Mouse (Mus musculus) kidney, embryonic 14.5 days (tissue): ENCODE results near the gene Cbfa2t3. TPM values are rescaled to one million over a fixed set of nuclear protein-coding genes. Genes with fewer than 3 reads are reported as not detected.

ENCODE experiments used
- ATAC-seq: fragments of 200-750 bp; cut with Nextera tagmentation; 2 replicates; pipeline ENCODE4 v1.8.0; 2017; ENCODE audit warnings: moderate number of reproducible peaks, mild to moderate bottlenecking, moderate TSS enrichment, moderate library complexity; ENCODE audit not compliant: low FRiP score, low TSS enrichment
- H3K27ac ChIP-seq: fragments of 300-500 bp; sonication (generic); 2 replicates; pipeline ENCODE4 v1.5.1; 2014; ENCODE audit warnings: low read depth, mild to moderate bottlenecking, low read length, moderate library complexity, mixed read lengths
- H3K27me3 ChIP-seq: fragments of 300-500 bp; sonication (generic); 2 replicates; pipeline ENCODE4 v1.6.1; 2014; ENCODE audit warnings: mild to moderate bottlenecking, low read length; ENCODE audit not compliant: control insufficient read depth, insufficient read depth
- H3K36me3 ChIP-seq: fragments of 300-500 bp; sonication (generic); 2 replicates; pipeline ENCODE4 v1.6.1; 2014; ENCODE audit warnings: low read length, mixed read lengths; ENCODE audit not compliant: control insufficient read depth, insufficient read depth
- H3K4me1 ChIP-seq: fragments of 300-500 bp; sonication (generic); 2 replicates; pipeline ENCODE4 v1.6.1; 2014; ENCODE audit warnings: low read length, mixed read lengths; ENCODE audit not compliant: control insufficient read depth, insufficient read depth
- H3K4me2 ChIP-seq: fragments of 300-500 bp; sonication (generic); replicated peaks from 2 replicates; pipeline ENCODE4 v1.6.1; 2014; ENCODE audit warnings: low read depth, mild to moderate bottlenecking, low read length
- H3K4me3 ChIP-seq: fragments of 300-500 bp; sonication (generic); 2 replicates; pipeline ENCODE4 v1.5.1; 2014; ENCODE audit warnings: mild to moderate bottlenecking, low read length
- H3K9ac ChIP-seq: fragments of 300-500 bp; sonication (generic); 2 replicates; pipeline ENCODE4 v1.6.1; 2014; ENCODE audit warnings: low read depth, mild to moderate bottlenecking, low read length, moderate library complexity
- H3K9me3 ChIP-seq: fragments of 300-500 bp; sonication (generic); 2 replicates; pipeline ENCODE4 v1.6.1; 2016; ENCODE audit warnings: low read length; ENCODE audit not compliant: control insufficient read depth
- WGBS: fragments of 180-500 bp; shearing (Covaris S2); extraction: QIAGEN DNeasy Blood & Tissue Kit; methylation state at CpG from one replicate; pipeline ENCODE4 v1.1.7; 2014; 5-methylcytosine and 5-hydroxymethylcytosine counted together
- polyA plus RNA-seq: library from polyadenylated mRNA; unstranded; fragments of >200 nt; fragmentation: Nextera tagmentation; extraction: Ambion mirVana; gene quantifications from 2 replicates; pipeline ENCODE4 v1.2.1, GENCODE M21; 2014

Gene Cbfa2t3
- polyA plus RNA-seq, 1 experiment from 2014 or later: 3.6 TPM

GRCm38 (mm10) chr8:122666338-122666764 lies 32.6 kb downstream of the Cbfa2t3 start:
- 54% methylated on average over 9 of the region's 9 CpGs for WGBS
- H3K9ac ChIP-seq: no peak overlapping the region
- peaks cover 10% of the 10 kb centered on the region; the same call in 1 of the 2 replicates for H3K27me3 ChIP-seq
- peaks cover 35% of the 10 kb centered on the region for H3K4me1 ChIP-seq
- no peaks in the 10 kb centered on the region for H3K36me3 ChIP-seq
- H3K4me2 ChIP-seq: no peak overlapping the region
- no peak overlapping the region for H3K4me3 ChIP-seq
- H3K9me3 ChIP-seq: no peaks in the 10 kb centered on the region
- H3K27ac ChIP-seq: 0 out of 2 replicates have a peak overlapping the region, but pooled peaks have one; percentile 24
- ATAC-seq: no peak

- 68% methylated on average over 13 of the region's 14 CpGs for WGBS
- Histone ChIP-seq H3K9ac (no peak overlapping the region), H3K27ac (peak overlapping the region; percentile 48; the same call in 1 of the 2 replicates), H3K27me3 (peaks cover 7% of the 10 kb centered on the region; the same call in 1 of the 2 replicates), H3K4me2 (no peak overlapping the region), H3K36me3 (no peaks in the 10 kb centered on the region), H3K4me1 (peaks cover 41% of the 10 kb centered on the region), H3K9me3 (no peaks in the 10 kb centered on the region), H3K4me3 (no peak overlapping the region)
- no peak for ATAC-seq
These were observed 33.1 kb downstream of the Cbfa2t3 start for GRCm38 (mm10) chr8:122665667-122666316.

GRCm38 (mm10) chr8:122665221-122665620 lies 33.7 kb downstream of the Cbfa2t3 start:
- Histone ChIP-seq H3K27me3 (peaks cover under 1% of the 10 kb centered on the region; the same call in 1 of the 2 replicates), H3K4me3 (no peak overlapping the region), H3K9me3 (no peaks in the 10 kb centered on the region), H3K36me3 (no peaks in the 10 kb centered on the region), H3K4me2 (no peak overlapping the region), H3K27ac (peak overlapping the region; percentile 48; the same call in 1 of the 2 replicates), H3K9ac (no peak overlapping the region), H3K4me1 (peaks cover 44% of the 10 kb centered on the region)
- WGBS: 37% methylated on average over 8 of the region's 8 CpGs
- no peak for ATAC-seq

DNA sequence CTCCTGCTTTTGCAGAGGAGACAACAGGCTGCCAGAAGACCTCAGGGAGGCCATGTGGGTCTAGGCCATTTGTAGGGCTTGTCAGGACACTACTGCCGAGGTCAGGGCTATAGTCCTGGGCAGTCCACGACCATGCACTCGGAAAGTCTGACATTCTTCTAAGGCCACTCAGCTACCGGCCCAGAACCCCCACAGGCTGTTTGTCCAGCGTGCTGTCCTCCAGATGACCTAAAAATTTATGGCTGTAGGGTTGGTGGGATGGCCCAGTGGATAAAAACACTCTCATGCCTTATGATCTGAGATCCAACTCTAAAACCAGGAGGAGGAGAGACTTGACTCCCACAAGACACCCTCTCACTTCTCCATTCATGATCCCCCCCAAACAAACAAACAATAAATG lies 35.2 kb downstream of the Cbfa2t3 start:
- no peak overlapping the region; the same call in 1 of the 2 replicates for H3K27ac ChIP-seq
- no peak overlapping the region for H3K4me3 ChIP-seq
- no peak for ATAC-seq
- no peak overlapping the region for H3K9ac ChIP-seq
- WGBS: 27% methylated on average over 5 of the region's 5 CpGs
- H3K36me3 ChIP-seq: no peaks in the 10 kb centered on the region
- no peaks in the 10 kb centered on the region; the same call in 1 of the 2 replicates for H3K27me3 ChIP-seq
- no peak overlapping the region for H3K4me2 ChIP-seq
- H3K4me1 ChIP-seq: peaks cover 44% of the 10 kb centered on the region
- H3K9me3 ChIP-seq: no peaks in the 10 kb centered on the region

GRCm38 (mm10) chr8:122663106-122663505 lies 35.8 kb downstream of the Cbfa2t3 start:
- H3K27me3 ChIP-seq: no peaks in the 10 kb centered on the region
- 81% methylated on average over 3 of the region's 3 CpGs for WGBS
- ATAC-seq: no peak
- H3K4me3 ChIP-seq: no peak overlapping the region
- no peaks in the 10 kb centered on the region for H3K36me3 ChIP-seq
- H3K9me3 ChIP-seq: no peaks in the 10 kb centered on the region
- H3K4me1 ChIP-seq: peaks cover 47% of the 10 kb centered on the region
- H3K9ac ChIP-seq: no peak overlapping the region
- H3K27ac ChIP-seq: no peak overlapping the region
- H3K4me2 ChIP-seq: no peak overlapping the region

GRCm38 (mm10) chr8:122661894-122662293 lies 37.0 kb downstream of the Cbfa2t3 start:
- H3K4me3 ChIP-seq: no peak overlapping the region
- H3K4me1 ChIP-seq: peaks cover 42% of the 10 kb centered on the region
- no peaks in the 10 kb centered on the region for H3K27me3 ChIP-seq
- H3K9me3 ChIP-seq: no peaks in the 10 kb centered on the region
- H3K9ac ChIP-seq: no peak overlapping the region
- H3K4me2 ChIP-seq: no peak overlapping the region
- ATAC-seq: no peak
- 80% methylated on average over 2 of the region's 2 CpGs for WGBS
- no peak overlapping the region for H3K27ac ChIP-seq
- no peaks in the 10 kb centered on the region for H3K36me3 ChIP-seq

- Histone ChIP-seq H3K27me3 (no peaks in the 10 kb centered on the region), H3K36me3 (no peaks in the 10 kb centered on the region), H3K4me1 (peaks cover 35% of the 10 kb centered on the region), H3K4me3 (no peak overlapping the region), H3K4me2 (no peak overlapping the region), H3K9me3 (no peaks in the 10 kb centered on the region), H3K9ac (no peak overlapping the region), H3K27ac (peak overlapping the region; percentile 55; the same call in 1 of the 2 replicates)
- ATAC-seq: peak; percentile 67
- 21% methylated on average over 7 of the region's 7 CpGs for WGBS
These were observed 37.8 kb downstream of the Cbfa2t3 start for GRCm38 (mm10) chr8:122661138-122661537.

- 72% methylated on average over 2 of the region's 2 CpGs for WGBS
- no peak overlapping the region for H3K27ac ChIP-seq
- peaks cover 37% of the 10 kb centered on the region for H3K4me1 ChIP-seq
- no peak overlapping the region for H3K9ac ChIP-seq
- no peak for ATAC-seq
- no peak overlapping the region for H3K4me3 ChIP-seq
- H3K36me3 ChIP-seq: no peaks in the 10 kb centered on the region
- H3K9me3 ChIP-seq: no peaks in the 10 kb centered on the region
- H3K4me2 ChIP-seq: no peak overlapping the region
- H3K27me3 ChIP-seq: no peaks in the 10 kb centered on the region
These were observed 38.9 kb downstream of the Cbfa2t3 start for GRCm38 (mm10) chr8:122660022-122660421.

DNA sequence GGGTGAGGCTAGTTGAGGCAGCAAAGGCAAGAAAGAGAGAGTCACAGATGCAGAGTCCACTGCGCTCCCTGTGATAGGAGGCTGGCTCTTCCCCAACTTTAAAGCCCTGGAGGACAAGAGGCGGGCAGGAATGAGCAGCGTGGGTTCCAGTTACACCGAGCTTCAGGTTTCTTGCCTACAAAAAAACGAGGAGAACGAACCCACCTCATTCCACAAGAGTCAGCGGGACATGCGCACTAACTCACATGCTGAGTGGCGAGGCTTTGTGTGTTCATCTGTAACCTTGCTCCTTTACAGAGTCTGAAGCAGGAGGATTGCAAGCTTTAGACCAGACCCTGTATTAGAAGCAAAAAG lies 40.1 kb downstream of the Cbfa2t3 start:
- H3K4me2 ChIP-seq: no peak overlapping the region
- no peak overlapping the region for H3K27ac ChIP-seq
- no peak overlapping the region for H3K4me3 ChIP-seq
- peaks cover 39% of the 10 kb centered on the region for H3K4me1 ChIP-seq
- H3K27me3 ChIP-seq: no peaks in the 10 kb centered on the region
- WGBS: 47% methylated on average over 9 of the region's 9 CpGs
- no peaks in the 10 kb centered on the region for H3K9me3 ChIP-seq
- no peaks in the 10 kb centered on the region for H3K36me3 ChIP-seq
- no peak for ATAC-seq
- H3K9ac ChIP-seq: no peak overlapping the region
